Mouse (Mus musculus): ENCODE measurements around the gene Tex45. TPM values are rescaled to one million over a fixed set of nuclear protein-coding genes. Genes with fewer than 3 reads are reported as not detected.

Tex45 gene
- total RNA-seq, 1 experiment from 2014 or later, result not detected

Other genes starting within 250 kb of the Tex45 start
- 127 and 144 TPM in 2 replicates for gene Insr, start 191.2 kb upstream of the Tex45 start, total RNA-seq (2021)
- 0.27 TPM in 1 of 2 replicates, not detected in the other for gene A430078G23Rik, start 117.4 kb upstream of the Tex45 start, total RNA-seq (2021)
- gene Arhgef18, start 77.9 kb upstream of the Tex45 start, total RNA-seq (2021), result 30.6 and 53.5 TPM in 2 replicates
- gene Pex11g, start 3.2 kb upstream of the Tex45 start, total RNA-seq (2021), result 11.2 and 12.4 TPM in 2 replicates
- 18.2 and 24.3 TPM in 2 replicates for gene Zfp358, start 22.3 kb downstream of the Tex45 start, total RNA-seq (2021)
- gene Mcoln1, start 29.6 kb downstream of the Tex45 start, total RNA-seq (2021), result 46.3 and 46.5 TPM in 2 replicates
- 41.7 and 63.8 TPM in 2 replicates for gene Pnpla6, start 44.5 kb downstream of the Tex45 start, total RNA-seq (2021)
- not detected in 2 replicates for gene C330021F23Rik, start 97.1 kb downstream of the Tex45 start, total RNA-seq (2021)
- 7.0 and 10.0 TPM in 2 replicates for gene Camsap3, start 116.4 kb downstream of the Tex45 start, total RNA-seq (2021)
- gene Xab2, start 150.5 kb downstream of the Tex45 start, total RNA-seq (2021), result 34.8 and 40.9 TPM in 2 replicates
- gene Pet100, start 150.7 kb downstream of the Tex45 start, total RNA-seq (2021), result 90.3 and 117 TPM in 2 replicates
- gene Pcp2, start 154.7 kb downstream of the Tex45 start, total RNA-seq (2021), result not detected in 2 replicates
- 123 and 133 TPM in 2 replicates for gene Stxbp2, start 160.1 kb downstream of the Tex45 start, total RNA-seq (2021)
- 32.6 and 32.8 TPM in 2 replicates for gene Retn, start 184.9 kb downstream of the Tex45 start, total RNA-seq (2021)
- gene Mcemp1, start 194.9 kb downstream of the Tex45 start, total RNA-seq (2021), result 0.21 TPM in 1 of 2 replicates, not detected in the other
- gene Fcor, start 201.5 kb downstream of the Tex45 start, total RNA-seq (2021), result 23.1 and 33.7 TPM in 2 replicates
- 19.3 and 20.2 TPM in 2 replicates for gene Trappc5, start 205.4 kb downstream of the Tex45 start, total RNA-seq (2021)
- gene Fcer2a, start 223.3 kb downstream of the Tex45 start, total RNA-seq (2021), result 0.18 TPM in 1 of 2 replicates, not detected in the other
- gene Clec4g, start 249.8 kb downstream of the Tex45 start, total RNA-seq (2021), result not detected in 2 replicates